Mouse (Mus musculus) small intestine, adult 2 months (tissue): Measurements from ENCODE around the gene Cxcl3. TPM values are rescaled to one million over a fixed set of nuclear protein-coding genes. Genes with fewer than 3 reads are reported as not detected.

Source experiments
- H3K27ac ChIP-seq: fragments of 200-500 bp; 2 replicates; pipeline ENCODE4 v1.5.1; 2012; ENCODE audit warnings: low read depth, low read length, control low read depth, inconsistent platforms; ENCODE audit not compliant: insufficient read depth
- H3K27me3 ChIP-seq: fragments of 200-500 bp; 2 replicates; pipeline ENCODE4 v1.6.1; 2012; ENCODE audit warnings: mild to moderate bottlenecking, moderate library complexity, low read length, inconsistent platforms; ENCODE audit not compliant: control insufficient read depth, insufficient read depth
- H3K36me3 ChIP-seq: fragments of 200-500 bp; 2 replicates; pipeline ENCODE4 v1.6.1; 2012; ENCODE audit warnings: mild to moderate bottlenecking, low read length, control low read depth, inconsistent platforms; ENCODE audit not compliant: control insufficient read depth, insufficient read depth
- H3K4me1 ChIP-seq: fragments of 200-500 bp; 2 replicates; pipeline ENCODE4 v1.6.1; 2012; ENCODE audit warnings: low read length, inconsistent platforms, mixed read lengths; ENCODE audit not compliant: control insufficient read depth, insufficient read depth, insufficient read length
- H3K4me3 ChIP-seq: fragments of 200-500 bp; 2 replicates; pipeline ENCODE4 v1.5.1; 2012; ENCODE audit warnings: low read depth, mild to moderate bottlenecking, control low read depth, inconsistent platforms, low read length, moderate library complexity
- CTCF ChIP-seq: fragments of 200-500 bp; IDR thresholded peaks from 2 replicates; pipeline ENCODE4 v1.5.1; 2012; ENCODE audit warnings: low read depth, mild to moderate bottlenecking, control low read depth, inconsistent platforms, low read length, moderate library complexity, mixed read lengths; ENCODE audit not compliant: insufficient replicate concordance, insufficient read length; ENCODE audit errors: extremely low read depth
- POLR2A ChIP-seq: fragments of 200-500 bp; IDR thresholded peaks from 2 replicates; pipeline ENCODE4 v1.6.1; 2012; ENCODE audit warnings: low read depth, mild to moderate bottlenecking, control low read depth, inconsistent platforms, low read length, moderate library complexity
- WGBS: fragments of 180-500 bp; shearing (Covaris S2); methylation state at CpG from one replicate; pipeline ENCODE4 v1.1.7; 2018; 5-methylcytosine and 5-hydroxymethylcytosine counted together
- polyA plus RNA-seq: library from polyadenylated mRNA; depleted of rRNA; stranded (reverse); fragments of >200 nt; gene quantifications from 2 replicates; pipeline ENCODE4 v1.2.3, GENCODE M21; 2012

Cxcl3 gene
- polyA plus RNA-seq, 1 experiment: 0.39 TPM

DNA sequence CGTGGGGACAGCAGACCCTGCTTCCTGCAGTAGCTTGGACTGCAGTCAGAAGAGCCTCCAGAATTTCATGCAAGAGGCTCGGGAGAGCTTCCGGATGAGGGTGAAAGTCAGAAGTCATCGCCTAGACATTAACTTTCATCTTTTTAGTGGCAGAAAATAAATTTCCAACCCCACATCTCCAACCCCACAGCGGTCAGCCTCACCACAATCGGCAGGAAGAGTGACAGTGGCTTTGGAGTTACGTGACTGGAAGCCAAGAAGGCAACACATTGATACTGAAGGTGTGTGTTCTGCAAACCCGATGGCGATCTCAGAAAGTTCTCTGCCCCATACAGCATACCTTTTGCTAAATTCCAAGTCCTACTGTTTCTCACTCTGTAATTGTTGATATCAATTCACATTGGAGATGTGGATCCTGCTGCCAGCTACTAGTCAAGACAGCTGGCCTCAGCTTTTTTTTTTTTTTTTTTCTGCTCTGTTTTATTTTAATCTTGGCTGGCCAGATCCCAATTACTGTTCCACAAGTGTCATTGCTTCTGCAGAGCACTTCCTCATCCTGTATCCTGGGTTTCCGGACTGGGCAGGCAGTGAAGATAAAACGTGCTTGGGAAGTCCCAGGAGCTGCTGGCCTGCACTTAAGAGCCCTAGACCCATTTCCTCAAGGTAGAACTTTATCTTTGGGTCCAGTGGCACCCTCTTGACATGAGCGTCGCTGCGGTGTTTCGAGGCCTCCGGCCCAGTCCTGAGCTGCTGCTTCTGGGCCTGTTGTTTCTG is 13.8 kb upstream of the Cxcl3 start, which contains the start of gene Pf4:
Gene Pf4, plus strand, starts transcription at position 556 of the 774 bp plus-strand sequence.
- Histone ChIP-seq H3K36me3 (no peaks in the 10 kb centered on the region), H3K4me1 (peaks cover 2% of the 10 kb centered on the region; the same call in 1 of the 2 replicates), H3K27ac (no peak within 1 kb of the TSS), H3K27me3 (no peaks in the 10 kb centered on the region), H3K4me3 (peak within 1 kb of the TSS; percentile 22)
- 61% methylated on average over 16 of the region's 16 CpGs for WGBS
- TF ChIP-seq POLR2A (no peak), CTCF (no peak)

DNA sequence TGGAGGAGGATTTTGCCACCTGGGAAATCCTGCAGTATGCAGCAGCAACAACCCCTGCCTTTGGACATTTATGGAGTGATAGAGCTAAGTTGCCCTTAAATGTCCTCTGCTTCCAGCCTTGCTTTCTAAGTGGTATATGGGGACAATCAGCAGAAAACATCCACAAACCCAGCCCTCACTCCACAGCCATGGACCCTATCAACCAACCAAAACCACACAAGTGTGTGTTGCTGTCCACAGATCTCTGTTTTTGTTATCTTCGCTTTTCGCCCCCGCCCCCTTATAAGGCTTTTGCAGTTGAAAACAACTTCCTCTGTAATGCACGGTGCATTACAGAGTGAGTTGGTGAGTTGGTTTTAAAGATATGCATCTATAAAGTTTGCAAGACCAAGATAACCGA is 10.3 kb upstream of the Cxcl3 start:
- no peaks in the 10 kb centered on the region for H3K36me3 ChIP-seq
- no peak overlapping the region for H3K4me3 ChIP-seq
- H3K27ac ChIP-seq: no peak overlapping the region
- H3K4me1 ChIP-seq: peaks cover 2% of the 10 kb centered on the region; the same call in 1 of the 2 replicates
- 74% methylated on average over 5 of the region's 5 CpGs for whole genome bisulfite sequencing
- TF ChIP-seq POLR2A (no peak), CTCF (no peak)
- no peaks in the 10 kb centered on the region for H3K27me3 ChIP-seq

- Histone ChIP-seq H3K4me1 (no peaks in the 10 kb centered on the region), H3K36me3 (no peaks in the 10 kb centered on the region), H3K4me3 (no peak overlapping the region), H3K27ac (no peak overlapping the region), H3K27me3 (no peaks in the 10 kb centered on the region)
- WGBS: 69% methylated on average over 10 of the region's 10 CpGs
- no peak for TF ChIP-seq POLR2A
- no peak for TF ChIP-seq CTCF
Measured at GRCm38 (mm10) chr5:90777621-90778020, 8.3 kb upstream of the Cxcl3 start.

- H3K4me3 ChIP-seq: no peak overlapping the region
- 67% methylated on average over 6 of the region's 6 CpGs for WGBS
- no peak overlapping the region for H3K27ac ChIP-seq
- TF ChIP-seq POLR2A (no peak), CTCF (no peak)
- H3K27me3 ChIP-seq: no peaks in the 10 kb centered on the region
- no peaks in the 10 kb centered on the region for H3K36me3 ChIP-seq
- H3K4me1 ChIP-seq: no peaks in the 10 kb centered on the region
Measured at GRCm38 (mm10) chr5:90778856-90779255, 7.0 kb upstream of the Cxcl3 start.

- TF ChIP-seq POLR2A (no peak), CTCF (no peak)
- no peak overlapping the region for H3K27ac ChIP-seq
- H3K4me1 ChIP-seq: peaks cover 4% of the 10 kb centered on the region; the same call in 1 of the 2 replicates
- H3K36me3 ChIP-seq: no peaks in the 10 kb centered on the region
- 78% methylated on average over 3 of the region's 3 CpGs for WGBS
- no peaks in the 10 kb centered on the region; the same call in 1 of the 2 replicates for H3K27me3 ChIP-seq
- no peak overlapping the region for H3K4me3 ChIP-seq
Measured at GRCm38 (mm10) chr5:90783697-90784096, 2.2 kb upstream of the Cxcl3 start.

DNA sequence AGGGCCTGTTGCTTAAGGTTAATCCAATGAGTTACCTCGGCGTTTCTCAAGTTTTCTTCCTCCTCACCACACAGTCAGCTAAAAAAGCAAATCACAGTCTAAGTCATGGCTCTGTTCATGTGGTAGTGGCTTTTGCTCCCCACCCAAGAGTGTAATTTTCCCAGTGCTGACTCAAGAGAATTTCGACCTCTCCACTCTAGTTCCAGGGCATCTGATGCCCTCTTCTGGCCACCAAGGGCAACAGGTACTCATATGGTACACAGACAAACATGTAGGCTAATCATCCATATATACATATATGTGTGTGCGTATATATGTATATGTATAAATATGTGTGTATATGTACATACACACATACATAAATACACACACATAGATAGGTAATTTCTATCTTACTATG is 2.2 kb downstream of the Cxcl3 start:
- H3K27me3 ChIP-seq: no peaks in the 10 kb centered on the region; the same call in 1 of the 2 replicates
- H3K36me3 ChIP-seq: no peaks in the 10 kb centered on the region
- WGBS: 78% methylated on average over 4 of the region's 4 CpGs
- no peak overlapping the region for H3K4me3 ChIP-seq
- peaks cover 4% of the 10 kb centered on the region; the same call in 1 of the 2 replicates for H3K4me1 ChIP-seq
- TF ChIP-seq CTCF (no peak), POLR2A (no peak)
- H3K27ac ChIP-seq: no peak overlapping the region

- H3K27me3 ChIP-seq: no peaks in the 10 kb centered on the region; the same call in 1 of the 2 replicates
- TF ChIP-seq POLR2A (no peak), CTCF (no peak)
- peaks cover 4% of the 10 kb centered on the region; the same call in 1 of the 2 replicates for H3K4me1 ChIP-seq
- H3K27ac ChIP-seq: no peak overlapping the region
- no peaks in the 10 kb centered on the region for H3K36me3 ChIP-seq
- no peak overlapping the region for H3K4me3 ChIP-seq
- WGBS: 69% methylated on average over 11 of the region's 11 CpGs
Measured at GRCm38 (mm10) chr5:90789306-90790073, 3.6 kb downstream of the Cxcl3 start.
